Mouse (Mus musculus) spleen, adult 2 months (tissue): ENCODE data around the gene Mdga1.

Source experiments
- CTCF ChIP-seq: fragments of 200-500 bp; IDR thresholded peaks from 2 replicates; pipeline ENCODE4 v1.5.1; 2011; ENCODE audit warnings: mild to moderate bottlenecking, inconsistent platforms; ENCODE audit not compliant: insufficient read depth, insufficient read length, insufficient replicate concordance; ENCODE audit errors: extremely low read depth
- POLR2A ChIP-seq: fragments of 200-500 bp; IDR thresholded peaks from 2 replicates; pipeline ENCODE4 v1.6.1; 2011; ENCODE audit warnings: low read depth, low read length, inconsistent platforms

DNA sequence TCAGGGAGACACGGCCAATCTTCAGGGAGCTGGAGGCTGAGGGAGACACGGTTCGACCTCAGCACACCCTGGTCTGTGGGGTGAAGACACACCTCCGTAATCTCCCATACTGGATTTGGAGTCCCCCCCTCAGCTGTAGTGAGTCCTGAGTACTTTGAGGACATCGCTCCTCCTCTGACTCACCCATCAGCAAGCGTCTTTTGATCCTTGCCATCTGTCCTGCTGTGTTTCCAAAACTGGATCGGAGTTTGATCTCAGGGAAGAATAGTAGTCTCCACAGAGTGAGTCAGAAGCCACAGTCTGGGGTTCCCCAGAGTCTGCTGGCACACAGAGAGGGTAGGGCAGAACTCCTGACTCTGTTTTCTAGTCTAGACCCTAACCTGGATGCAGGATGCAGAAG is 150.9 kb downstream of the Mdga1 start:
- TF ChIP-seq CTCF (no peak), POLR2A (no peak)
